Mouse (Mus musculus) neural tube, embryonic 14.5 days (tissue): ENCODE results near the gene Gm49333. TPM values are rescaled to one million over a fixed set of nuclear protein-coding genes. Genes with fewer than 3 reads are reported as not detected.

Experiments used
- ATAC-seq: fragments of 200-750 bp; cut with Nextera tagmentation; 2 replicates; pipeline ENCODE4 v1.8.0; 2017; ENCODE audit warnings: low read depth, mild to moderate bottlenecking, moderate TSS enrichment, moderate library complexity
- H3K27ac ChIP-seq: fragments of 300-500 bp; sonication (generic); 2 replicates; pipeline ENCODE4 v1.5.1; 2014; ENCODE audit warnings: low read depth, mild to moderate bottlenecking, control low read depth, low read length, moderate library complexity, mixed read lengths
- H3K27me3 ChIP-seq: fragments of 300-500 bp; sonication (generic); 2 replicates; pipeline ENCODE4 v1.6.1; 2014; ENCODE audit warnings: low read length; ENCODE audit not compliant: control insufficient read depth, insufficient read depth
- H3K36me3 ChIP-seq: fragments of 300-500 bp; sonication (generic); 2 replicates; pipeline ENCODE4 v1.6.1; 2014; ENCODE audit warnings: low read length, mixed read lengths; ENCODE audit not compliant: control insufficient read depth, insufficient read depth
- H3K4me1 ChIP-seq: fragments of 300-500 bp; sonication (generic); 2 replicates; pipeline ENCODE4 v1.6.1; 2014; ENCODE audit warnings: low read length; ENCODE audit not compliant: control insufficient read depth, insufficient read depth
- H3K4me2 ChIP-seq: fragments of 300-500 bp; sonication (generic); 2 replicates; pipeline ENCODE4 v1.6.1; 2014; ENCODE audit warnings: mild to moderate bottlenecking, low read depth, low read length, control low read depth
- H3K4me3 ChIP-seq: fragments of 300-500 bp; sonication (generic); 2 replicates; pipeline ENCODE4 v1.5.1; 2014; ENCODE audit warnings: low read depth, low read length, control low read depth, mixed read lengths
- H3K9ac ChIP-seq: fragments of 300-500 bp; sonication (generic); replicated peaks from 2 replicates; pipeline ENCODE4 v1.6.1; 2014; ENCODE audit warnings: low read depth, mild to moderate bottlenecking, control low read depth, low read length, mixed read lengths
- H3K9me3 ChIP-seq: fragments of 300-500 bp; sonication (generic); 2 replicates; pipeline ENCODE4 v1.6.1; 2016; ENCODE audit warnings: low read length; ENCODE audit not compliant: control insufficient read depth
- WGBS: fragments of 180-500 bp; shearing (Covaris S2); extraction: QIAGEN DNeasy Blood & Tissue Kit; methylation state at CpG from one replicate; pipeline ENCODE4 v1.1.7; 2014; 5-methylcytosine and 5-hydroxymethylcytosine counted together
- polyA plus RNA-seq: library from polyadenylated mRNA; unstranded; fragments of >200 nt; fragmentation: Nextera tagmentation; extraction: Ambion mirVana; gene quantifications from 2 replicates; pipeline ENCODE4 v1.2.1, GENCODE M21; 2014

Gm49333 gene
- polyA plus RNA-seq: not detected in 2 replicates

- Histone ChIP-seq H3K36me3 (peaks cover 4% of the 10 kb centered on the region; the same call in 1 of the 2 replicates), H3K27me3 (no peaks in the 10 kb centered on the region), H3K4me3 (peak within 1 kb of the TSS; percentile 77), H3K4me2 (peak within 1 kb of the TSS; percentile 93), H3K4me1 (peaks cover 17% of the 10 kb centered on the region), H3K9ac (peak within 1 kb of the TSS; percentile 76), H3K27ac (peak within 1 kb of the TSS; percentile 83), H3K9me3 (no peaks in the 10 kb centered on the region)
- peak; percentile 93 for ATAC-seq
- WGBS: 2% methylated on average over 41 of the region's 41 CpGs
Measured at GRCm38 (mm10) chr16:20611357-20612227, at the start of gene Gm49333, which contains the start of the genes Eef1akmt4 and Alg3. Gene Gm49333 (plus strand): TSS chr16:20611610. Gene Eef1akmt4 (plus strand): TSS chr16:20611593. Gene Alg3 (minus strand): TSS chr16:20611735.

DNA sequence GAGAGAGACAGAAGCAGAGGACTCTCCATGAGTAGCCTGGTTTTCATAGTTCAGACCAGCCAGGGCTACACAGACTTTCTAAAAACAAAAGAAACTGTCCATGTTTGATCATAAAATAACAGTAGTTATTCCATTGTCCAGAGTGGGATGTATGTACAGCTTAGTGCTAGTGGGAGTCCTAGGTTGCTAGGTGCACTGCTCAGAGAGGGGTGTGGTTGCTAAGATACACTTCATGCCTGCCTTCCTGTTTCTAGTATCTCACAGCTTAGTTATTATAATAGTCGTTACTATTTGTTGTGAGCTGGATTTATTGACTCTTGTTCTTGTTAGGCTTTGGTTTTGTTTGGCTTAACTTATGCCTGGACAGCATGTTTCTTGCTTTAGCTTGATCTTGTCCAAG lies 46.3 kb upstream of the Gm49333 start:
- H3K36me3 ChIP-seq: peaks cover 24% of the 10 kb centered on the region
- H3K4me2 ChIP-seq: no peak overlapping the region
- H3K27ac ChIP-seq: no peak overlapping the region
- no peak overlapping the region for H3K4me3 ChIP-seq
- H3K9me3 ChIP-seq: no peaks in the 10 kb centered on the region
- H3K9ac ChIP-seq: no peak overlapping the region
- H3K4me1 ChIP-seq: no peaks in the 10 kb centered on the region
- no peak for ATAC-seq
- no peaks in the 10 kb centered on the region for H3K27me3 ChIP-seq
- WGBS: 47% methylated on average over 1 of the region's 1 CpGs

- H3K27me3 ChIP-seq: peaks cover 31% of the 10 kb centered on the region
Measured at GRCm38 (mm10) chr16:20589366-20589938, 22.0 kb upstream of the Gm49333 start, which contains the start of gene Vwa5b2. Gene Vwa5b2 (plus strand): TSS chr16:20589471.

GRCm38 (mm10) chr16:20589939-20590679 lies 21.3 kb upstream of the Gm49333 start:
- H3K4me3 ChIP-seq: peak overlapping the region; percentile 47
- 0% methylated on average over 39 of the region's 39 CpGs for WGBS
- no peaks in the 10 kb centered on the region for H3K9me3 ChIP-seq
- peak; percentile 89 for ATAC-seq
- H3K4me2 ChIP-seq: peak overlapping the region; percentile 75
- no peaks in the 10 kb centered on the region for H3K36me3 ChIP-seq
- peaks cover 31% of the 10 kb centered on the region for H3K27me3 ChIP-seq
- H3K27ac ChIP-seq: peak overlapping the region; percentile 34
- H3K9ac ChIP-seq: peak overlapping the region; percentile 62
- H3K4me1 ChIP-seq: peaks cover 4% of the 10 kb centered on the region; the same call in 1 of the 2 replicates

More at GRCm38 (mm10) chr16:20589366-20589938, 22.0 kb upstream of the Gm49333 start, which contains the start of gene Vwa5b2:
- no peaks in the 10 kb centered on the region for H3K36me3 ChIP-seq
- peak within 1 kb of the TSS; percentile 47 for H3K4me3 ChIP-seq
- peaks cover 4% of the 10 kb centered on the region; the same call in 1 of the 2 replicates for H3K4me1 ChIP-seq
- H3K27ac ChIP-seq: peak within 1 kb of the TSS; percentile 44
- peak; percentile 80 for ATAC-seq
- H3K4me2 ChIP-seq: peak within 1 kb of the TSS; percentile 75
- peak within 1 kb of the TSS; percentile 62 for H3K9ac ChIP-seq
- no peaks in the 10 kb centered on the region for H3K9me3 ChIP-seq
- 1% methylated on average over 24 of the region's 24 CpGs for WGBS

DNA sequence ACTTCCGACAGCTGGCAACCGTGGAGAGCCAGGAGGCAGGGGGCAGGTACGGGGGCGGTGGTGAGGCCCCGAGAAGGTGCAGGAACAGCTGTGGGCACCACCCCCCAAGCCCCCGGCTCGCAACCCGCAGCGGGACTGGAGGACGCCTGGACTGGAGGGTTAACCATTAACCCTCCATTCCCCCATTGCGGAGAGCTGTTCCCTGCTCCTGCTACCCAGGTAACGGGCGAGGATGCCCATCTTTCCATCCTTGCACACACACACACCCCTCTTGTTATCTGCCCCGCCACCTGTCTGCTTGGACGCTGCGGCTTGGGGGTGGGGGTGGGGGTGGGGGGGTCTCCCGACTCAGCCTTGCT lies 20.8 kb upstream of the Gm49333 start:
- no peak for ATAC-seq
- Histone ChIP-seq H3K9ac (peak overlapping the region; percentile 62), H3K4me2 (peak overlapping the region; percentile 75), H3K4me1 (peaks cover 4% of the 10 kb centered on the region; the same call in 1 of the 2 replicates), H3K9me3 (no peaks in the 10 kb centered on the region), H3K27me3 (peaks cover 31% of the 10 kb centered on the region), H3K4me3 (peak overlapping the region; percentile 47), H3K36me3 (no peaks in the 10 kb centered on the region), H3K27ac (no peak overlapping the region)
- WGBS: 2% methylated on average over 17 of the region's 17 CpGs

- peaks cover 31% of the 10 kb centered on the region for H3K27me3 ChIP-seq
- WGBS: 6% methylated on average over 47 of the region's 48 CpGs
- ATAC-seq: no peak
Measured at GRCm38 (mm10) chr16:20591076-20591705, 20.2 kb upstream of the Gm49333 start.

DNA sequence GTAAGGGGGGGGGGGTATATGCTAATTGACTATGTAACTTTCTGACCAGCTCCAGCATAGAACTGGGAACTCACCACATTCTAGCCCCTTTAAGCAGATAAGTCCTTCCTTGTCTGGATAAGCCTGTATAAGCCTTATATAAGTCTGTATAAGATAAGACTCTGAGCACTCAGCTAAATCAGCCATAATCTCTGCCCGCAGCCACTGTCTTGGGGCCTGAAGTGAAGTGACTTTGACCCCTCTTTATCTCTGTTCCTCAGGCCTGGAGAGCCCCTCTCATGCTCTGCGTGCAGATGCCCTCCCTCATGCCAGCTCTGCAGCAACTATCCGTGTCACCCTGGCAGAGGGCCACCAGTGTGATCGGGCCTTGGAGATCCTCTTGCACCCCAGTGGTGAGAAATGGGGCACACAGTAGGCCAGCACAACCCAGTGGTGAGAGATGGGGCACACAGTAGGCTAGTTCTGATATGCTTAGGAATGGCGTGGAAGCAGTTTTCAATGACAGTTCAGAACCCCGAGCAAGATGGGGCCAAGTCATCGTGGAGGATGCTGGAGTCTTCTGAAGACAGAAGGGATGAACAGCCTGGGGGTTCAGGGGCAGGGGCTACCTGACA lies 16.2 kb upstream of the Gm49333 start:
- ATAC-seq: no peak
- H3K9me3 ChIP-seq: no peaks in the 10 kb centered on the region
- WGBS: 87% methylated on average over 7 of the region's 7 CpGs
- H3K36me3 ChIP-seq: no peaks in the 10 kb centered on the region
- H3K27me3 ChIP-seq: peaks cover 26% of the 10 kb centered on the region
- H3K4me2 ChIP-seq: no peak overlapping the region
- no peak overlapping the region for H3K9ac ChIP-seq
- no peak overlapping the region for H3K27ac ChIP-seq
- no peak overlapping the region for H3K4me3 ChIP-seq
- no peaks in the 10 kb centered on the region for H3K4me1 ChIP-seq

More at GRCm38 (mm10) chr16:20591076-20591705, 20.2 kb upstream of the Gm49333 start:
- Histone ChIP-seq H3K36me3 (no peaks in the 10 kb centered on the region), H3K27ac (no peak overlapping the region), H3K4me3 (peak overlapping the region; percentile 47), H3K9ac (peak overlapping the region; percentile 62), H3K4me1 (peaks cover 4% of the 10 kb centered on the region; the same call in 1 of the 2 replicates), H3K9me3 (no peaks in the 10 kb centered on the region), H3K4me2 (peak overlapping the region; percentile 75)

DNA sequence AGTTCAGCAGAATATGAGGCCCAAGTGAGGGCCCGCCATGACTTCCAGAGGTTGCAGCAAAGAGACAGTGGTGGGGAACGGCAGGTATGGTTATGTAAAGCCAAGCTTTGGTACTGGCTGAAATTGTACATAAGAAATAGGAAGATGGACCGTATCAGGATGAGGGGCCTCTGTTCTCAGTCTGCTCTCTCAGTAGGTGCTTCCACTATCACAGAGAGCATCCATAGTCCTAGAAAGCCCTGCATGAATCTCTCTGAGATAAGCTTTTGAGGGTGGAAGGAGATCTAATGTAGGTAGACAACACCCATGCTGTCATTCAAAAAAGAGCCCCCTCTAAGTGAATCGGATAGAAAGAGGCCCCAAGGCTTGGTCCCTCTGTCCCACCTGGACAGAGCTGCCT lies 15.7 kb upstream of the Gm49333 start:
- Histone ChIP-seq H3K27me3 (peaks cover 21% of the 10 kb centered on the region), H3K36me3 (0 out of 2 replicates have a peak, but pooled peaks cover 3% of the 10 kb centered on the region), H3K4me2 (no peak overlapping the region), H3K9me3 (no peaks in the 10 kb centered on the region), H3K4me3 (no peak overlapping the region), H3K4me1 (no peaks in the 10 kb centered on the region), H3K9ac (no peak overlapping the region), H3K27ac (no peak overlapping the region)
- no peak for ATAC-seq
- WGBS: 81% methylated on average over 4 of the region's 4 CpGs
